Mouse (Mus musculus) MEL (cell line): ENCODE results near the gene Cdh13. TPM values are rescaled to one million over a fixed set of nuclear protein-coding genes. Genes with fewer than 3 reads are reported as not detected.

Experiments
- DNase-seq: peaks from one replicate; pipeline ENCODE4 v3.0.0; 2011; ENCODE audit warnings: low read depth, low spot score
- H3K27ac ChIP-seq: 2 replicates; pipeline ENCODE4 v1.5.1; 2012; ENCODE audit warnings: low read depth, mild to moderate bottlenecking, control low read depth, low read length, moderate library complexity; ENCODE audit not compliant: control insufficient read depth
- H3K27me3 ChIP-seq, 2 experiments: fragments of 150-350 bp in 1 of 2; sonication (generic) in 1 of 2; 2 replicates each; pipeline ENCODE4 v1.6.1; 2012; ENCODE audit warnings: low read length in 2 of 2, mild to moderate bottlenecking in 2 of 2, improper control_type of control experiment in 1 of 2, moderate library complexity in 1 of 2; ENCODE audit not compliant: insufficient read depth in 2 of 2, control insufficient read depth in 1 of 2
- H3K36me3 ChIP-seq, 2 experiments: 2 replicates each; pipeline ENCODE4 v1.6.1; 2012 to 2014; ENCODE audit warnings: low read length in 2 of 2, improper control_type of control experiment in 1 of 2, inconsistent platforms in 1 of 2, mild to moderate bottlenecking in 1 of 2; ENCODE audit not compliant: insufficient read depth in 2 of 2, control insufficient read depth in 1 of 2
- H3K4me1 ChIP-seq, 2 experiments: fragments of 150-350 bp in 1 of 2; sonication (generic) in 1 of 2; 2 replicates each; pipeline ENCODE4 v1.6.1; 2012; ENCODE audit warnings: low read length in 2 of 2, improper control_type of control experiment in 1 of 2, mild to moderate bottlenecking in 1 of 2; ENCODE audit not compliant: insufficient read depth in 2 of 2, control insufficient read depth in 1 of 2
- H3K4me3 ChIP-seq, 2 experiments: fragments of 150-350 bp in 1 of 2; sonication (generic) in 1 of 2; 2 replicates each; pipeline ENCODE4 v1.5.1; 2012; ENCODE audit warnings: low read depth in 2 of 2, low read length in 2 of 2, mild to moderate bottlenecking in 2 of 2, moderate library complexity in 2 of 2, control low read depth in 1 of 2, improper control_type of control experiment in 1 of 2; ENCODE audit not compliant: control insufficient read depth in 1 of 2, insufficient read depth in 1 of 2
- H3K79me2 ChIP-seq: 2 replicates; pipeline ENCODE4 v1.6.1; 2012; ENCODE audit warnings: mild to moderate bottlenecking, low read length, moderate library complexity; ENCODE audit not compliant: control insufficient read depth, poor library complexity, insufficient read depth
- H3K9ac ChIP-seq: 2 replicates; pipeline ENCODE4 v1.6.1; 2012; ENCODE audit warnings: low read depth, mild to moderate bottlenecking, control low read depth, low read length, moderate library complexity; ENCODE audit not compliant: control insufficient read depth, poor library complexity, severe bottlenecking
- H3K9me3 ChIP-seq: fragments of 150-350 bp; sonication (generic); replicated peaks from 2 replicates; pipeline ENCODE4 v1.6.1; 2012; ENCODE audit warnings: mild to moderate bottlenecking, low read length, improper control_type of control experiment, moderate library complexity; ENCODE audit not compliant: insufficient read depth
- BHLHE40 ChIP-seq: IDR thresholded peaks from 2 replicates; pipeline ENCODE4 v1.6.1; 2012; ENCODE audit warnings: low read depth, mild to moderate bottlenecking, inconsistent platforms, low read length, improper control_type of control experiment, borderline replicate concordance
- E2F4 ChIP-seq: IDR thresholded peaks from 2 replicates; pipeline ENCODE4 v1.6.1; 2011; ENCODE audit warnings: low read depth, low read length, improper control_type of control experiment, borderline replicate concordance
- EP300 ChIP-seq, 2 experiments: IDR thresholded peaks; 2 replicates each; pipeline ENCODE4 v1.6.1; 2011; ENCODE audit warnings: improper control_type of control experiment in 2 of 2, low read length in 2 of 2, low read depth in 1 of 2, mild to moderate bottlenecking in 1 of 2
- HCFC1 ChIP-seq: IDR thresholded peaks from 2 replicates; pipeline ENCODE4 v1.6.1; 2012; ENCODE audit warnings: low read depth, mild to moderate bottlenecking, inconsistent platforms, low read length, improper control_type of control experiment, moderate library complexity
- JUND ChIP-seq: IDR thresholded peaks from 2 replicates; pipeline ENCODE4 v1.6.1; 2011; ENCODE audit warnings: low read depth, mild to moderate bottlenecking, improper control_type of control experiment, low read length
- KAT2A ChIP-seq: conservative IDR thresholded peaks from 2 replicates; pipeline ENCODE4 v1.6.1; 2012; ENCODE audit warnings: low read depth, low read length, improper control_type of control experiment, inconsistent platforms
- MAZ ChIP-seq: IDR thresholded peaks from 2 replicates; pipeline ENCODE4 v1.6.1; 2012; ENCODE audit warnings: low read depth, mild to moderate bottlenecking, inconsistent platforms, low read length, improper control_type of control experiment
- NELFE ChIP-seq: IDR thresholded peaks from 2 replicates; pipeline ENCODE4 v1.6.1; 2011; ENCODE audit warnings: low read depth, low read length, improper control_type of control experiment
- POLR2AphosphoS5 ChIP-seq: IDR thresholded peaks from 2 replicates; pipeline ENCODE4 v1.6.1; 2012; ENCODE audit warnings: low read depth, borderline replicate concordance, mild to moderate bottlenecking, inconsistent platforms, low read length, moderate library complexity, mixed read lengths
- RAD21 ChIP-seq: IDR thresholded peaks from 2 replicates; pipeline ENCODE4 v1.6.1; 2011; ENCODE audit warnings: mild to moderate bottlenecking, low read depth, low read length, improper control_type of control experiment
- SIN3A ChIP-seq: IDR thresholded peaks from 2 replicates; pipeline ENCODE4 v1.6.1; 2012; ENCODE audit warnings: low read length, improper control_type of control experiment, inconsistent platforms
- SMC3 ChIP-seq: IDR thresholded peaks from 2 replicates; pipeline ENCODE4 v1.6.1; 2011; ENCODE audit warnings: low read depth, low read length, improper control_type of control experiment
- TCF12 ChIP-seq: IDR thresholded peaks from 2 replicates; pipeline ENCODE4 v1.6.1; 2014; ENCODE audit warnings: low read depth, mild to moderate bottlenecking, inconsistent platforms, low read length, improper control_type of control experiment, moderate library complexity
- USF1 ChIP-seq: IDR thresholded peaks from 2 replicates; pipeline ENCODE4 v1.6.1; 2014; ENCODE audit warnings: low read depth, mild to moderate bottlenecking, inconsistent platforms, low read length, improper control_type of control experiment, moderate library complexity
- USF2 ChIP-seq, 2 experiments: IDR thresholded peaks; 2 replicates each; pipeline ENCODE4 v1.6.1; 2011 to 2012; ENCODE audit warnings: improper control_type of control experiment in 2 of 2, low read length in 2 of 2, borderline replicate concordance in 1 of 2, inconsistent platforms in 1 of 2, low read depth in 1 of 2, mild to moderate bottlenecking in 1 of 2; ENCODE audit not compliant: insufficient read depth in 1 of 2
- ZNF384 ChIP-seq: IDR thresholded peaks from 2 replicates; pipeline ENCODE4 v1.6.1; 2012; ENCODE audit warnings: low read depth, mild to moderate bottlenecking, inconsistent platforms, low read length, improper control_type of control experiment
- polyA plus RNA-seq, 2 experiments: library from polyadenylated mRNA; stranded (reverse) in 1 of 2; unstranded in 1 of 2; fragments of >175 nt in 1 of 2; fragments of >200 nt in 1 of 2; gene quantifications; 2 replicates each; pipeline versions ENCODE4 v1.2.1 to v1.2.4; 2012; ENCODE audit warnings: low replicate concordance in 2 of 2, low read depth in 1 of 2; ENCODE audit not compliant: insufficient read length in 2 of 2, insufficient read depth in 1 of 2, missing spikeins in 1 of 2
- total RNA-seq: library from RNA; depleted of rRNA; stranded (reverse); fragments of 300-350 nt; gene quantifications from 2 replicates; pipeline ENCODE4 v1.2.3, GENCODE M21; 2012

The Cdh13 gene
- total and polyA plus RNA-seq, 3 experiments = not detected

- Histone ChIP-seq H3K4me1 (no peaks in the 10 kb centered on the region), H3K27ac (no peak overlapping the region)
- TF ChIP-seq MAZ = no peak
- no peak for TF ChIP-seq E2F4
- no peak for TF ChIP-seq BHLHE40
- no peak for TF ChIP-seq EP300 (IDR thresholded peaks at IDR 0.05; ENCODE audit: low read depth in 1 of 2, low read length in 2 of 2)
- TF ChIP-seq SIN3A = no peak
- no peak for TF ChIP-seq USF2 (IDR thresholded peaks at IDR 0.05; ENCODE audit: borderline replicate concordance in 1 of 2, insufficient read depth in 1 of 2, low read depth in 1 of 2, low read length in 2 of 2)
- no peak for TF ChIP-seq KAT2A
- no peak for TF ChIP-seq JUND
- TF ChIP-seq, all 39 proteins: peak for 0
- H3K4me3 ChIP-seq = no peak overlapping the region
- DNase-seq = no peak
- no peaks in the 10 kb centered on the region for H3K27me3 ChIP-seq
- no peak overlapping the region for H3K9ac ChIP-seq
- H3K9me3 ChIP-seq = no peaks in the 10 kb centered on the region
- no peaks in the 10 kb centered on the region for H3K79me2 ChIP-seq
- no peaks in the 10 kb centered on the region for H3K36me3 ChIP-seq
These were observed 110.5 kb downstream of the Cdh13 start for GRCm38 (mm10) chr8:118393909-118394650.

DNA sequence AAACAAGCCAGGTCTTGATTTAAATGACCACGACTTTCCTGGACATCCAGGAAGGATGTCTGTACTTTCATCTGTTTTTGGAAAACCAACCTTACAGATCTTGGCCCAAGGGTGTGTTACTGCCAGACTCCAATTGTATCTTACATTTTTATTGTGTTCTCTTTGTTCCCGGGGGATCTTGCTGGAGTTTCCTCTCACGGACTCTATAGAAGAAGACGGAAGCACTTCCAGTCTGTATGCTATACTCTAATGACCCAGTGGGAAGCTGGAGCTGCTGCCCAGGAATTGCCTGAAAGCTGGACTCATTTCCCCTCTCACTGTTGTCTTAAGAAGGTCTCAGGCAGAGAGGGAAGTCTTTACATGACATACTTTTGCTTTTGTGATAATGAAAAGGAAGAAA lies 111.6 kb downstream of the Cdh13 start:
- DNase-seq = no peak
- Histone ChIP-seq H3K27me3 (no peaks in the 10 kb centered on the region), H3K9me3 (no peaks in the 10 kb centered on the region), H3K4me1 (no peaks in the 10 kb centered on the region), H3K4me3 (no peak overlapping the region), H3K27ac (no peak overlapping the region), H3K9ac (no peak overlapping the region), H3K79me2 (no peaks in the 10 kb centered on the region), H3K36me3 (no peaks in the 10 kb centered on the region)
- no peak for TF ChIP-seq POLR2AphosphoS5
- no peak for TF ChIP-seq ZNF384
- no peak for TF ChIP-seq SMC3
- TF ChIP-seq USF1 = no peak
- TF ChIP-seq HCFC1 = no peak
- no peak for TF ChIP-seq BHLHE40
- no peak for TF ChIP-seq RAD21
- TF ChIP-seq EP300 (IDR thresholded peaks at IDR 0.05; ENCODE audit: low read depth in 1 of 2, low read length in 2 of 2) = no peak
- no peak for TF ChIP-seq TCF12
- no peak for TF ChIP-seq NELFE
- TF ChIP-seq, all 39 proteins: peak for 0
